Mouse (Mus musculus) small intestine, adult 2 months (tissue): ENCODE results near the gene Iba57. TPM values are rescaled to one million over a fixed set of nuclear protein-coding genes. Genes with fewer than 3 reads are reported as not detected.
"Not testable (repeated sequence)": the region's sequence is repeated elsewhere in the genome, so short reads cannot be mapped to it uniquely, and the experiment has no call there.

Experiments
- H3K27ac ChIP-seq: fragments of 200-500 bp; 2 replicates; pipeline ENCODE4 v1.5.1; 2012; ENCODE audit warnings: low read depth, low read length, control low read depth, inconsistent platforms; ENCODE audit not compliant: insufficient read depth
- H3K27me3 ChIP-seq: fragments of 200-500 bp; 2 replicates; pipeline ENCODE4 v1.6.1; 2012; ENCODE audit warnings: mild to moderate bottlenecking, moderate library complexity, low read length, inconsistent platforms; ENCODE audit not compliant: control insufficient read depth, insufficient read depth
- H3K36me3 ChIP-seq: fragments of 200-500 bp; 2 replicates; pipeline ENCODE4 v1.6.1; 2012; ENCODE audit warnings: mild to moderate bottlenecking, low read length, control low read depth, inconsistent platforms; ENCODE audit not compliant: control insufficient read depth, insufficient read depth
- H3K4me1 ChIP-seq: fragments of 200-500 bp; 2 replicates; pipeline ENCODE4 v1.6.1; 2012; ENCODE audit warnings: low read length, inconsistent platforms, mixed read lengths; ENCODE audit not compliant: control insufficient read depth, insufficient read depth, insufficient read length
- H3K4me3 ChIP-seq: fragments of 200-500 bp; 2 replicates; pipeline ENCODE4 v1.5.1; 2012; ENCODE audit warnings: low read depth, mild to moderate bottlenecking, control low read depth, inconsistent platforms, low read length, moderate library complexity
- CTCF ChIP-seq: fragments of 200-500 bp; IDR thresholded peaks from 2 replicates; pipeline ENCODE4 v1.5.1; 2012; ENCODE audit warnings: low read depth, mild to moderate bottlenecking, control low read depth, inconsistent platforms, low read length, moderate library complexity, mixed read lengths; ENCODE audit not compliant: insufficient replicate concordance, insufficient read length; ENCODE audit errors: extremely low read depth
- POLR2A ChIP-seq: fragments of 200-500 bp; IDR thresholded peaks from 2 replicates; pipeline ENCODE4 v1.6.1; 2012; ENCODE audit warnings: low read depth, mild to moderate bottlenecking, control low read depth, inconsistent platforms, low read length, moderate library complexity
- WGBS: fragments of 180-500 bp; shearing (Covaris S2); methylation state at CpG from one replicate; pipeline ENCODE4 v1.1.7; 2018; 5-methylcytosine and 5-hydroxymethylcytosine counted together
- polyA plus RNA-seq: library from polyadenylated mRNA; depleted of rRNA; stranded (reverse); fragments of >200 nt; gene quantifications from 2 replicates; pipeline ENCODE4 v1.2.3, GENCODE M21; 2012; rRNA removed

Gene Iba57
- 4.9 and 8.0 TPM in 2 replicates for polyA plus RNA-seq

DNA sequence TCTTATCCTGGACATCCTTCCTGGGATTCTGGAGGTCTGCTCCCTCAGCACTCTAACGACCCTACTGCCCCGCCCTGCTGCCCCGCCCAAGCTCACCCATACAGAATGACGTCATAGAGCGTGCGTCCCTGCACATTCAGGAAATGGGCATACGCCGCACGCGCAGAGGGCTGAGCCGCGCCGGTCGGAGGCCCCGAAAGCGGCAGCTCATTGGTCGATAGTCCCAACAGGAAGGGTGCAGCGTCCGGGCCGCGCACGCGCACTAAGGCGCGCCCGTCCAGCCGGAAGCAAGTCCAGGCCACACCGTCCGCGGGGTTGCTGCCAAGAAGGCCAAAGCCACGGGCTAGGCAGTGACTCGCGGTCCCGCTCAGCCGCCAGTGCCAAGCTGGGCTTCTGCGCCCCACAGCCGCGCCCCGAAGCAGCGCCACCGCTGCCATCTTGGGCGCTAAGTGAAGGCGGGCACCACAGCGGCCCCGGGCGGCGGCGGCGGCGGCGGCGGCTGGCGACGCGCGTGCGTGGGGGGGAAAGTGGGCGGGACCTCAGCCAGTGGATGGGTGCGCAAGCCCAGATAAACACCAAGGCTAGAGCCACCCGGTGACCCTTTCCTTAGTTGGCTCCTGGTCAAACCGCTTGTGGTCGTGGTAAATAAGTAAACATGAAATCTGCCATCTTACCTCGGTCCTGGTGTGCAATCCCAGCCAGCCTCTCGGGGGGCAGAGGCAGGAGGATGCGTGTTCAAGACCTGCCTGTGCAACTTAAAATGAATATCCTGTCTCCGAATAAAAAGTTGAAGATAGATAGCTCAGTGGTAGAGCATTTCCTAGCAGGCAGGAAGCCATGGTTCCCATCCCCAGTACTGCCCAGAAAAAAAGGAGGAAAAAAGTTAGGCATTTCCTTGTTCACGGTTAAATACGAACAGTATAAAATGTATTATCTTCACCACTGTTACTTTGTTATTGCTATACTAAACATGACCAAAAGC, at the start of gene Iba57:
Iba57 (minus strand) TSS at position 485 of the 982 bp plus-strand sequence.
- peaks cover 13% of the 10 kb centered on the region for H3K4me1 ChIP-seq
- WGBS = under 1% methylated on average over 68 of the region's 68 CpGs
- peak within 1 kb of the TSS; percentile 89 for H3K4me3 ChIP-seq
- peaks cover 3% of the 10 kb centered on the region; the same call in 1 of the 2 replicates for H3K36me3 ChIP-seq
- TF ChIP-seq POLR2A = peak; percentile 60; the same call in 1 of the 2 replicates
- TF ChIP-seq CTCF = no peak
- H3K27ac ChIP-seq = peak within 1 kb of the TSS; percentile 100
- H3K27me3 ChIP-seq = no peaks in the 10 kb centered on the region

DNA sequence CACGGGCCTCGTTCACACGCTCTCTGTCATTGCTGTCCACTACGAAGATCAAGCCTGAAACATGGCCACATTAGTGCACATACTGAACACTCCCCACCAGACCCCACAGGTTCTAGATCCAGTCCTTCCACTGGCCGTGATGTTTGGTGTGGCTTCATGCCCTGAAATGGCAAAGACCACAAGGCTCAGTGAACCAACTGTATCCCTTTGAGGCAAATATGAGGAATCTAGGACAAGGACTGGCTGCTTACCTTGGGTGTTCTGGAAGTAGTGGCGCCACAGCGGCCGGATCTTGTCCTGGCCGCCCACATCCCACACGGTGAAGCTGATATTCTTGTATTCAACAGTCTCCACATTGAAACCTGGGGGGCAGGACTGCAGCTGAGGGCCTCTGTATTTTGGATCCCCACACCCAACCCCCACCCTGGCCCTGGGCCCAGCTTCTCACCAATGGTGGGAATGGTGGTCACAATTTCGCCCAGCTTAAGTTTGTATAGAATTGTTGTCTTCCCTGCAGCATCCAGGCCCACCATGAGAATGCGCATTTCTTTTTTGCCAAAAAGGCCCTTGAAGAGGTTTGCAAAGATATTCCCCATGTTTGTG, 49.5 kb upstream of the Iba57 start:
- no peak for TF ChIP-seq POLR2A
- TF ChIP-seq CTCF = no peak

DNA sequence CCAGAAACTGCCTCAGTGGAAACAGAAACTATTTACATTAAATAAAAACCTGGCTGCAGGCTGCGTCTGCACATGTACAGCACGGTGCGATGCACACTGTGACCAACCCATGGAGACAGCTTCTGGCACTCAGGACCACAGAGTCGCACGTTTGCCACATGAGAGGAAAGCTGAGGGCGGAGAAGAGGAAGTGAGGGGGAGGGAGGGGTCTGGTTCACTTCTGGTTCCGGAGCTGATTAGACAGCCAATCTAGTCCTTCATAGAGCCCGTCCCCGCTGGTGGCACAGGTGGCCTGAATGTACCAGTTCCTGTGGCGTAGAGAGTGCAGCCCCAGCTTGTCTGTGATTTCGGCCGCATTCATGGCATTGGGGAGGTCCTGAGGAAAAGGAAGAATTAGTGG, 48.8 kb upstream of the Iba57 start:
- Histone ChIP-seq H3K4me1 (peaks cover 13% of the 10 kb centered on the region), H3K36me3 (peaks cover 36% of the 10 kb centered on the region)
- WGBS = 63% methylated on average over 12 of the region's 12 CpGs
- H3K27me3 ChIP-seq, H3K27ac ChIP-seq, H3K4me3 ChIP-seq: not testable (repeated sequence)

More for the DNA sequence above, 49.5 kb upstream of the Iba57 start:
- Histone ChIP-seq H3K27me3 (no peaks in the 10 kb centered on the region), H3K27ac (no peak overlapping the region), H3K4me1 (peaks cover 17% of the 10 kb centered on the region), H3K36me3 (peaks cover 39% of the 10 kb centered on the region), H3K4me3 (no peak overlapping the region)
- 85% methylated on average over 12 of the region's 12 CpGs for WGBS

DNA sequence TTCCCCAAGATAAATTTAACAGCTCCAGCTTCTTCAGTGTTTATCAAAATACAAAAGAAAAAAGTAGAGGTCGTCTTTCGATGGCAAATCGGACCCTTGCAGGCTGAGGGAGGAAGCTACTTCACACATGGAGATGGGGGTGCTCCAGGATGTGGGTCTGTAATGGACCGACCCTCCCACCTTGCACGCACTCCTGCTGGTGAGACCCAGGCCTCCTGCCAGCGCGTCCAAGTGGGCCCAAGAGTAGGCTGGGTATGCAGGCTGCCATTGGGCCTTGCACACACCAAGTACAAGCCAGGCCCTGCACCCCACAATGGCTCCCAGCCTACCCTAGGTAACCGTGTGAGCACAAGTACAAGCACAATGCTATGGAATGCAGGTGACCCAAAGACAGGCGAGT, 48.0 kb upstream of the Iba57 start:
- H3K36me3 ChIP-seq = peaks cover 37% of the 10 kb centered on the region
- H3K4me3 ChIP-seq, H3K27ac ChIP-seq, H3K27me3 ChIP-seq, H3K4me1 ChIP-seq: not testable (repeated sequence)
- WGBS = 76% methylated on average over 9 of the region's 9 CpGs

DNA sequence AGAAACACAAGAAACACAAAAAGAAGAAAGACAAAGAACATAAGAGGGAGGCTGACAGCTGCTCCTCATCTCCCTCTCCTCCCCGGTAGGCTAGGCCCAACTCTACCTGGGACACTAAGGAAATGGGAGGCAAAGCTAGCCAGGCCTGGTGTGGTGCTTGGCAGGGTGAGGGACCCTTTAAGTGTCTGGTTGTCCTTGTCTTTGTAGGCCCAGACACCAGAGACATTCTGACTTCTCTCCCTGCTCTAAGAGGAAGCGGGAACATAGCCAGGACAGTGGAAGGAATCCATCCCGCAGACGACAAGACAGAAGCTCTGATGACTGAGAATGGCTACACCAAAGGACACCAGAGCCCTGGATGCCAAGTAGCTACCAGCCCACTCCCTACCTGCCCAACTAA, 46.5 kb upstream of the Iba57 start:
- H3K4me3 ChIP-seq = no peak overlapping the region
- TF ChIP-seq POLR2A = no peak
- no peak for TF ChIP-seq CTCF
- 76% methylated on average over 4 of the region's 4 CpGs for WGBS
- H3K27ac ChIP-seq = 0 out of 2 replicates have a peak overlapping the region, but pooled peaks have one; percentile 29
- no peaks in the 10 kb centered on the region for H3K27me3 ChIP-seq
- peaks cover 10% of the 10 kb centered on the region for H3K4me1 ChIP-seq
- H3K36me3 ChIP-seq = peaks cover 45% of the 10 kb centered on the region

DNA sequence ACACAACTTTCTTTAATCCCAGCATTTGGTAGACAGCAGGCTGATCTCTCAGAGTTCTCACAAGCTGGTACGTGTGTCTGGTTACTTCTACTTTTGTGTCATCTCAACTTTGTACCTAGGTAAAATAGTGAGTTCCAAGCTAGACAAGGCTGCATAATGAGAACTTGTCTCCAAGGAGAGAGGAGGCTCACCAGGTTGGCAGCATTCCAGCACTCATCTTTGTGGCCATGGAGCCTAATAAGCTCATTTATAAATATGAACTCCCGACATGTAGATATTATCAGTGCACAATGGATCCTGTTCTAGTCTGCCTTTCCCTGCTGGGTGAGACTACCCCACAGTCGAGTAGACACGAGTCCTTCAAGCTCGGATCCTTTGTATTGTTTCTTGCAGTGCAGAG, 46.0 kb upstream of the Iba57 start:
- Histone ChIP-seq H3K4me3 (peak overlapping the region; percentile 89), H3K27ac (peak overlapping the region; percentile 41; the same call in 1 of the 2 replicates), H3K27me3 (no peaks in the 10 kb centered on the region), H3K36me3 (peaks cover 46% of the 10 kb centered on the region), H3K4me1 (peaks cover 10% of the 10 kb centered on the region)
- 54% methylated on average over 5 of the region's 5 CpGs for WGBS
- TF ChIP-seq CTCF (no peak), POLR2A (no peak)

DNA sequence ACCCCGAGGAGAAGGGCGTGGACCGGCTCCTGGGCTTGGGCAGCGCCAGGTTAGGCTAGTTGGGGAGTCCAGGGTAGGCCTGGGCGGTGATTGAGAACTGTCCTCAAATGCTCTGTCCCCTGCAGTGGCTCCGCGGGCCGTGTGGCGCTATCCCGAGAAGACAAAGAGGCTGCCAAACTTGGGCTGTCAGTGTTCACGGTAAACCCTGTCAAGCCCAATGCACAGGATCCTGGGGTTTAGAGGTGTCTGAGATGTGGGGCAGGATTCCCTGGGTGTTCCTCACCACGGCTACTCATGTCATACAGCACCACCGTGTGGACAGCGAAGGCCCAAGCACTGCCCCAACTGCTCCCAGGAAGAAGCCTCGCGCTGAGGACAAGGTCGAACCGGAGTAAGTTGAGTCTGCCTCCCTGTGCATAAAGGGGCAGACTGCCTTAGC, 45.5 kb upstream of the Iba57 start:
- 5% methylated on average over 18 of the region's 18 CpGs for WGBS
- TF ChIP-seq POLR2A (0 out of 2 replicates have a peak, but pooled peaks have one; percentile 22), CTCF (peak; percentile 68; the same call in 1 of the 2 replicates)
- Histone ChIP-seq H3K36me3 (peaks cover 50% of the 10 kb centered on the region), H3K27ac (peak overlapping the region; percentile 71), H3K4me3 (peak overlapping the region; percentile 89), H3K27me3 (no peaks in the 10 kb centered on the region), H3K4me1 (peaks cover 10% of the 10 kb centered on the region)
